Mouse (Mus musculus): ENCODE measurements around the gene Cenpo. TPM values are rescaled to one million over a fixed set of nuclear protein-coding genes. Genes with fewer than 3 reads are reported as not detected.

The Cenpo gene
- total and polyA plus RNA-seq, 2 experiments from 2014 or later = 5.8 to 9.3 TPM

GRCm38 (mm10) chr12:4232777-4233176 is 1.3 kb downstream of the Cenpo start:
- WGBS = 51% methylated on average over 4 of the region's 4 CpGs
- H3K4me1 ChIP-seq (ENCODE audit: insufficient read depth, low read length) = no peaks in the 10 kb centered on the region
- no peak for TF ChIP-seq CTCF (IDR thresholded peaks at IDR 0.05)
- H3K27me3 ChIP-seq (ENCODE audit: insufficient read depth, low read length) = no peaks in the 10 kb centered on the region
- DNase-seq (ENCODE audit: low spot score) (no peak), ATAC-seq (ENCODE audit: low FRiP score) (no peak)
- H3K27ac ChIP-seq (ENCODE audit: low read depth, low read length) = no peak overlapping the region
- H3K4me3 ChIP-seq (ENCODE audit: low read depth, low read length) = no peak overlapping the region
- no peak overlapping the region for H3K9ac ChIP-seq (replicated peaks; ENCODE audit: low read length, poor library complexity, severe bottlenecking)
- 0 out of 2 replicates have a peak overlapping the region, but pooled peaks have one; percentile 3 for H3K4me2 ChIP-seq (ENCODE audit: low read depth, low read length, poor library complexity, severe bottlenecking)
- peaks cover 8% of the 10 kb centered on the region; the same call in 1 of the 2 replicates for H3K36me3 ChIP-seq (ENCODE audit: insufficient read depth, low read length)
- no peaks in the 10 kb centered on the region for H3K9me3 ChIP-seq (ENCODE audit: low read length)

- Histone ChIP-seq H3K4me2 (ENCODE audit: low read depth, low read length, poor library complexity, severe bottlenecking) (no peak overlapping the region), H3K36me3 (ENCODE audit: insufficient read depth, low read length) (0 out of 2 replicates have a peak, but pooled peaks cover 4% of the 10 kb centered on the region), H3K9me3 (ENCODE audit: low read length) (no peaks in the 10 kb centered on the region), H3K9ac (replicated peaks; ENCODE audit: low read length, poor library complexity, severe bottlenecking) (no peak overlapping the region), H3K27me3 (ENCODE audit: insufficient read depth, low read length) (no peaks in the 10 kb centered on the region), H3K4me1 (ENCODE audit: insufficient read depth, low read length) (no peaks in the 10 kb centered on the region), H3K27ac (ENCODE audit: low read depth, low read length) (no peak overlapping the region), H3K4me3 (ENCODE audit: low read depth, low read length) (no peak overlapping the region)
- TF ChIP-seq CTCF (IDR thresholded peaks at IDR 0.05) = no peak
- DNase-seq (ENCODE audit: low spot score) (no peak), ATAC-seq (ENCODE audit: low FRiP score) (no peak)
- 95% methylated on average over 7 of the region's 7 CpGs for WGBS
Observed at GRCm38 (mm10) chr12:4230156-4230555, 3.9 kb downstream of the Cenpo start.

DNA sequence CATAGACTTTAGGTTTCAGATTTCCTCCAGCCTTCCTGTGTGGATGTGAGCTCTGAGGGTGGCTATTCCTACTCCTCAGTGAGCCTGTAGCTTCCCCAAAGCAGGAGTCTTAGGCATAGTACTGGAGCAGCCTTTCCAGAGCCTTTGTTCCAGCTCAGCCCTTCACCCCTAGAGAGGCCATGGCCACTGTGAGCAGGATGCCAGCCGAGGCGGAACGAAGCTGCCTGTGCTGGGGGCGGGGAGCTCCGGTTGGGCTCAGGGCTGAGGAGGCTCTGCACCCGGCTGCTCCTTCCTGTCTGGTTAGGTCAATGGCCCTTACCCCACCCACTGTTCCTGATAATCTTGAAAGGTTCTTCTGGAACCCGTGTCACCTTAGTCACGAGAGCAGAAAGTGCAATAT is 21.2 kb downstream of the Cenpo start:
- peaks cover 62% of the 10 kb centered on the region for H3K36me3 ChIP-seq (ENCODE audit: insufficient read depth, low read length)
- no peak overlapping the region for H3K4me2 ChIP-seq (ENCODE audit: low read depth, low read length, poor library complexity, severe bottlenecking)
- no peak overlapping the region for H3K9ac ChIP-seq (replicated peaks; ENCODE audit: low read length, poor library complexity, severe bottlenecking)
- no peak for TF ChIP-seq CTCF (IDR thresholded peaks at IDR 0.05)
- H3K9me3 ChIP-seq (ENCODE audit: low read length) = no peaks in the 10 kb centered on the region
- H3K4me1 ChIP-seq (ENCODE audit: insufficient read depth, low read length) = no peaks in the 10 kb centered on the region
- H3K27ac ChIP-seq (ENCODE audit: low read depth, low read length) = no peak overlapping the region
- H3K27me3 ChIP-seq (ENCODE audit: insufficient read depth, low read length) = no peaks in the 10 kb centered on the region
- ATAC-seq (ENCODE audit: low FRiP score) (no peak), DNase-seq (ENCODE audit: low spot score) (no peak)
- no peak overlapping the region for H3K4me3 ChIP-seq (ENCODE audit: low read depth, low read length)
- WGBS = 52% methylated on average over 8 of the region's 8 CpGs

DNA sequence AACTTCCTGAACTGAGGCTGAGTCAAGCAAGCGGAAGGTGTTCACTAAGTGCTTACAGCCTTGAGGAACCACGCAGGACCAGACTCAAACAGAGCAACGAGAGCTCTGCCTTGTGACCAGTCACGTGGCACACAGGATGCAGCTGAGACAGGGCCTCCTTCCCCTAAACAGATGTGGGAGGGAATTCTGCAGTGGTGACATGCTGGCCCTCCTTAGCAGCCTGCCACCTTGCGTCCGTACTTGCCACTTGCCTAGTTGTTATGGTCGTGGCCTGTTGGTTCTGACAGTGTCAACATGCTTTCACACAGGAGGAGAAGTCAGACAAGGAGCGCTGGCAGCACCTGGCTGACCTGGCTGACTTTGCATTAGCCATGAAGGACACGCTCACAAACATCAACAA is 22.9 kb downstream of the Cenpo start:
- Histone ChIP-seq H3K4me3 (ENCODE audit: low read depth, low read length) (no peak overlapping the region), H3K27me3 (ENCODE audit: insufficient read depth, low read length) (no peaks in the 10 kb centered on the region), H3K27ac (ENCODE audit: low read depth, low read length) (no peak overlapping the region), H3K9ac (replicated peaks; ENCODE audit: low read length, poor library complexity, severe bottlenecking) (no peak overlapping the region), H3K4me1 (ENCODE audit: insufficient read depth, low read length) (no peaks in the 10 kb centered on the region), H3K9me3 (ENCODE audit: low read length) (no peaks in the 10 kb centered on the region), H3K4me2 (ENCODE audit: low read depth, low read length, poor library complexity, severe bottlenecking) (no peak overlapping the region), H3K36me3 (ENCODE audit: insufficient read depth, low read length) (peaks cover 72% of the 10 kb centered on the region)
- no peak for DNase-seq (ENCODE audit: low spot score)
- ATAC-seq (ENCODE audit: low FRiP score) = no peak
- no peak for TF ChIP-seq CTCF (IDR thresholded peaks at IDR 0.05)
- 87% methylated on average over 9 of the region's 9 CpGs for WGBS

DNA sequence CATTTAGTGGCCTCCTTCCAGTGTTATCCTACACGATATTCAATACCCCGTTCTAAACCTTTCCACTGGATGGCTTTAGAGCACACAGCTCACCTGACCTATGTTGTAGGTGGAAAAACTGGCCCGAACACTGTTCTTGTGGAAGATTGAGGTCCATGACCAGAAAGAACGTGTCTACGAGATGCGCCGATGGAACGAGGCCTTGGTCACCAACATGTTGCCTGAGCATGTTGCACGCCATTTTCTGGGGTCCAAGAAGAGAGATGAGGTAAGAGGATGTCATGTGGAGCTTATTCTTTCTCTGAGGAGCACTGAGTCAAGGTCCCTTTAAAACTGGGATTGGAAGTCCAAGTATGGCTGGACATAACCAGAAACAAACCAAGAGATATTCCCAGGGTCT is 24.9 kb downstream of the Cenpo start:
- no peak overlapping the region for H3K27ac ChIP-seq (ENCODE audit: low read depth, low read length)
- no peaks in the 10 kb centered on the region for H3K9me3 ChIP-seq (ENCODE audit: low read length)
- TF ChIP-seq CTCF (IDR thresholded peaks at IDR 0.05) = no peak
- no peak overlapping the region for H3K4me2 ChIP-seq (ENCODE audit: low read depth, low read length, poor library complexity, severe bottlenecking)
- ATAC-seq (ENCODE audit: low FRiP score) = no peak
- no peak for DNase-seq (ENCODE audit: low spot score)
- no peaks in the 10 kb centered on the region for H3K4me1 ChIP-seq (ENCODE audit: insufficient read depth, low read length)
- H3K27me3 ChIP-seq (ENCODE audit: insufficient read depth, low read length) = no peaks in the 10 kb centered on the region
- H3K4me3 ChIP-seq (ENCODE audit: low read depth, low read length) = no peak overlapping the region
- peaks cover 64% of the 10 kb centered on the region for H3K36me3 ChIP-seq (ENCODE audit: insufficient read depth, low read length)
- 99% methylated on average over 9 of the region's 9 CpGs for WGBS
- H3K9ac ChIP-seq (replicated peaks; ENCODE audit: low read length, poor library complexity, severe bottlenecking) = no peak overlapping the region

GRCm38 (mm10) chr12:4208405-4209133 is 25.5 kb downstream of the Cenpo start:
- peaks cover 63% of the 10 kb centered on the region for H3K36me3 ChIP-seq (ENCODE audit: insufficient read depth, low read length)
- H3K27ac ChIP-seq (ENCODE audit: low read depth, low read length) = no peak overlapping the region
- TF ChIP-seq CTCF (IDR thresholded peaks at IDR 0.05) = peak; percentile 74
- no peak overlapping the region for H3K4me2 ChIP-seq (ENCODE audit: low read depth, low read length, poor library complexity, severe bottlenecking)
- ATAC-seq (ENCODE audit: low FRiP score) (no peak), DNase-seq (ENCODE audit: low spot score) (peak; percentile 66)
- WGBS = 75% methylated on average over 15 of the region's 15 CpGs
- no peaks in the 10 kb centered on the region for H3K27me3 ChIP-seq (ENCODE audit: insufficient read depth, low read length)
- no peak overlapping the region for H3K9ac ChIP-seq (replicated peaks; ENCODE audit: low read length, poor library complexity, severe bottlenecking)
- no peaks in the 10 kb centered on the region for H3K9me3 ChIP-seq (ENCODE audit: low read length)
- no peak overlapping the region for H3K4me3 ChIP-seq (ENCODE audit: low read depth, low read length)
- no peaks in the 10 kb centered on the region for H3K4me1 ChIP-seq (ENCODE audit: insufficient read depth, low read length)

Measured in midbrain, postnatal 0 days (tissue).